Mouse (Mus musculus) midbrain, embryonic 11.5 days (tissue): Measurements from ENCODE around the gene Fcrlb. TPM values are rescaled to one million over a fixed set of nuclear protein-coding genes. Genes with fewer than 3 reads are reported as not detected.

ENCODE experiments used
- ATAC-seq: fragments of 200-750 bp; cut with Nextera tagmentation; 2 replicates; pipeline ENCODE4 v1.8.0; 2017; ENCODE audit warnings: moderate TSS enrichment, moderate library complexity; ENCODE audit not compliant: low FRiP score
- DNase-seq: peaks from one replicate; pipeline ENCODE4 v3.0.0; 2015; ENCODE audit warnings: low spot score; ENCODE audit errors: missing footprints
- H3K27ac ChIP-seq: fragments of 300-500 bp; sonication (generic); 2 replicates; pipeline ENCODE4 v1.5.1; 2014; ENCODE audit warnings: low read depth, low read length
- H3K27me3 ChIP-seq: fragments of 300-500 bp; sonication (generic); 2 replicates; pipeline ENCODE4 v1.6.1; 2014; ENCODE audit warnings: mild to moderate bottlenecking, low read length, moderate library complexity, mixed read lengths; ENCODE audit not compliant: control insufficient read depth, insufficient read depth
- H3K36me3 ChIP-seq: fragments of 300-500 bp; sonication (generic); 2 replicates; pipeline ENCODE4 v1.6.1; 2014; ENCODE audit warnings: mild to moderate bottlenecking, low read length, moderate library complexity, mixed read lengths; ENCODE audit not compliant: control insufficient read depth, insufficient read depth
- H3K4me1 ChIP-seq: fragments of 300-500 bp; sonication (generic); 2 replicates; pipeline ENCODE4 v1.6.1; 2014; ENCODE audit warnings: low read length; ENCODE audit not compliant: control insufficient read depth, insufficient read depth
- H3K4me2 ChIP-seq: fragments of 300-500 bp; sonication (generic); 2 replicates; pipeline ENCODE4 v1.6.1; 2014; ENCODE audit warnings: mild to moderate bottlenecking, moderate library complexity
- H3K4me3 ChIP-seq: fragments of 300-500 bp; sonication (generic); 2 replicates; pipeline ENCODE4 v1.5.1; 2014; ENCODE audit warnings: low read depth, low read length
- H3K9ac ChIP-seq: fragments of 300-500 bp; sonication (generic); 2 replicates; pipeline ENCODE4 v1.6.1; 2014; ENCODE audit warnings: low read length
- H3K9me3 ChIP-seq: fragments of 300-500 bp; sonication (generic); 2 replicates; pipeline ENCODE4 v1.6.1; 2016; ENCODE audit warnings: low read length; ENCODE audit not compliant: control insufficient read depth
- WGBS: fragments of 180-500 bp; shearing (Covaris S2); extraction: QIAGEN DNeasy Blood & Tissue Kit; methylation state at CpG from one replicate; pipeline ENCODE4 v1.1.7; 2014; 5-methylcytosine and 5-hydroxymethylcytosine counted together
- polyA plus RNA-seq: library from polyadenylated mRNA; unstranded; fragments of >200 nt; fragmentation: Nextera tagmentation; extraction: Ambion mirVana; gene quantifications from 2 replicates; pipeline ENCODE4 v1.2.1, GENCODE M21; 2014

The Fcrlb gene
- polyA plus RNA-seq, 1 experiment from 2014 or later: not detected

DNA sequence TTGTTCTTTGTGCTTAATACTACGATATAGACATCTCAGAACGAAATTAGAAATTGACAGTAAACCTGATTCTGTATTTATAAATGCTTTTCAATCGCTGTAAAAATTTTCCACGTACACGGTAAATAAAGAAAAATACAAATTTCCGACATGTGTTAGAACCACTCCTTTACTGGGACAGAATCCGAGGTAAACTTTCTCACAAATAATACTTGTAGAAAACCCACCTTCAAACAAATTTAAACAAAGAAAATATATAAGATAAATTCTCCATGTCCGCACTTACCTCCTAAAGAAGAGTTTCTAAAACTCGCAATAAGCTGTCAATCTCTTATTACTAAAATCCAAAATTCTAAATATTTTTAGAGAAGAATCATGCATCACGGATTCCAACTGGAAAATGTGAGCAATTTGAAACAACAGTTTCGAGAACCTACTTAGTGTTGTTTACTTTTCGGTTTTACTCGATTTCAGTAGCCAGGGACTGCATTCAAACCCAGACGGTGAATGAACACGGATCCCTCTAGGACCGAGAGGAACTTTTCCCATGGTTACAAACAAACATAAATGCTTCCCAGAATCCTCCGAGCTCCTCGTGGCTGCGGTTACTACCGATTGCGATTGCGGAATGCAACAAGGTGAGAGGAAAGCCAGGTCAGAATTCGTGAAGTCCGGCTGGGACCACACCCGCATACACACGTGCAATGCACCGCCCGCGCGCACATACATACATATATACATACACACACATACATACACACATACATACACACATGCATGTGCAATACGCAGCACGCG, 44.4 kb downstream of the Fcrlb start:
- Histone ChIP-seq H3K36me3 (no peaks in the 10 kb centered on the region), H3K4me1 (peaks cover 6% of the 10 kb centered on the region), H3K4me2 (peak overlapping the region; percentile 52), H3K4me3 (peak overlapping the region; percentile 77), H3K27me3 (no peaks in the 10 kb centered on the region), H3K9me3 (no peaks in the 10 kb centered on the region), H3K9ac (peak overlapping the region; percentile 46), H3K27ac (no peak overlapping the region)
- 2% methylated on average over 33 of the region's 33 CpGs for WGBS
- ATAC-seq (peak; percentile 87), DNase-seq (peak; percentile 98)

DNA sequence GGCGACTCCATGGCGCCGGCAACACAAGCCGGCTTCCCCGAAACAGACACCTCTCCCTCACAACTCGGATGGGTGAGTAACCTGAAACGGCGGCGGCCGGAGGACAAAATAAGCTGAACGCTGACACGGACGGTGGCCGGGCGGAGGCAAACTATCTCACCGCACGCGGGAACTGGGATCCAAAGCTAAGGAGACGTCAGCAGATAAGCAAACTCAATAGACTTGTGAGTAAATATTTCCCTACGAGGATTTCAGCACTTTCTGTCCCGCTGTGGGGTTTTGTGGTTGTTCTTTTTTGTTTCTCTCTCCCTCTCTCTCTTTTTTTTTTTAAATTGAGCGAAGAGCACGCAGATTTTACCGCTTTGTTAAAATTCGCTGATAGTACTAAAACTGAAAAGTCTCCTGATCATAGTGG, 45.0 kb downstream of the Fcrlb start, which contains the start of gene Atf6:
Gene Atf6, minus strand, starts transcription at position 81 of the 415 bp plus-strand sequence.
- H3K4me3 ChIP-seq: peak within 1 kb of the TSS; percentile 77
- H3K4me2 ChIP-seq: peak within 1 kb of the TSS; percentile 61
- H3K9me3 ChIP-seq: no peaks in the 10 kb centered on the region
- H3K4me1 ChIP-seq: peaks cover 6% of the 10 kb centered on the region
- ATAC-seq: peak; percentile 81
- H3K27me3 ChIP-seq: no peaks in the 10 kb centered on the region
- WGBS: under 1% methylated on average over 25 of the region's 25 CpGs
- no peaks in the 10 kb centered on the region for H3K36me3 ChIP-seq
- peak; percentile 100 for DNase-seq
- peak within 1 kb of the TSS; percentile 74 for H3K9ac ChIP-seq
- no peak within 1 kb of the TSS for H3K27ac ChIP-seq

GRCm38 (mm10) chr1:170866992-170867690, 45.6 kb downstream of the Fcrlb start:
- Histone ChIP-seq H3K9ac (peak overlapping the region; percentile 74), H3K36me3 (no peaks in the 10 kb centered on the region), H3K27me3 (no peaks in the 10 kb centered on the region), H3K9me3 (no peaks in the 10 kb centered on the region), H3K27ac (no peak overlapping the region), H3K4me2 (peak overlapping the region; percentile 61), H3K4me1 (peaks cover 6% of the 10 kb centered on the region), H3K4me3 (peak overlapping the region; percentile 77)
- ATAC-seq: peak; percentile 73
- 5% methylated on average over 30 of the region's 30 CpGs for WGBS
- no peak for DNase-seq

DNA sequence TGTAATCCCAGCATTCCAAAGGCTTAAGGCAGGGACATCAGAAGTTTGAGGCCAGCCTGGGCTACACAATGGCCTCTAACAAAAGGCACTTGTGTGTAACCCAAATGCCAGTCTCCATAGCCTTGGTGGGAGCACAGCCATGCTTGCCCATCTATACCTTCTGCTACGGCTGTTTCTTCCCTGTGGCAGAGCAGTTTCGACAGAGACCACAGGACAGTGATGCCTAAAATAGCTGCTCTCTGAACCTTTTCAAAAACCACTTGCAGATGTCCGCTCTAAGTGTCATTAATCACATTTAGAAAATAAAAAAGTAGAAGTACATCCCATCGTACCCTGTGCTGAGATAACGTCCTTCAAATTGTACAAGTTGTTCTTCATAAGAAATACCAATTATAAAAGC, 47.3 kb downstream of the Fcrlb start:
- H3K36me3 ChIP-seq: no peaks in the 10 kb centered on the region
- H3K4me2 ChIP-seq: no peak overlapping the region
- ATAC-seq: no peak
- no peaks in the 10 kb centered on the region for H3K9me3 ChIP-seq
- H3K4me3 ChIP-seq: no peak overlapping the region
- H3K27ac ChIP-seq: no peak overlapping the region
- H3K4me1 ChIP-seq: peaks cover 6% of the 10 kb centered on the region
- 87% methylated on average over 5 of the region's 5 CpGs for WGBS
- no peak overlapping the region for H3K9ac ChIP-seq
- no peak for DNase-seq
- H3K27me3 ChIP-seq: no peaks in the 10 kb centered on the region

GRCm38 (mm10) chr1:170864754-170865153, 48.0 kb downstream of the Fcrlb start:
- DNase-seq (no peak), ATAC-seq (no peak)
- H3K27me3 ChIP-seq: no peaks in the 10 kb centered on the region
- no peaks in the 10 kb centered on the region for H3K9me3 ChIP-seq
- H3K36me3 ChIP-seq: no peaks in the 10 kb centered on the region
- WGBS: 88% methylated on average over 3 of the region's 3 CpGs
- no peak overlapping the region for H3K27ac ChIP-seq
- no peak overlapping the region for H3K4me3 ChIP-seq
- H3K9ac ChIP-seq: no peak overlapping the region
- H3K4me1 ChIP-seq: peaks cover 6% of the 10 kb centered on the region
- H3K4me2 ChIP-seq: no peak overlapping the region

- Histone ChIP-seq H3K9me3 (no peaks in the 10 kb centered on the region), H3K4me1 (peaks cover 6% of the 10 kb centered on the region), H3K9ac (no peak overlapping the region), H3K36me3 (no peaks in the 10 kb centered on the region), H3K27ac (no peak overlapping the region), H3K4me3 (no peak overlapping the region), H3K27me3 (no peaks in the 10 kb centered on the region), H3K4me2 (no peak overlapping the region)
- no peak for DNase-seq
- no peak for ATAC-seq
Observed at GRCm38 (mm10) chr1:170864234-170864633, 48.5 kb downstream of the Fcrlb start.

DNA sequence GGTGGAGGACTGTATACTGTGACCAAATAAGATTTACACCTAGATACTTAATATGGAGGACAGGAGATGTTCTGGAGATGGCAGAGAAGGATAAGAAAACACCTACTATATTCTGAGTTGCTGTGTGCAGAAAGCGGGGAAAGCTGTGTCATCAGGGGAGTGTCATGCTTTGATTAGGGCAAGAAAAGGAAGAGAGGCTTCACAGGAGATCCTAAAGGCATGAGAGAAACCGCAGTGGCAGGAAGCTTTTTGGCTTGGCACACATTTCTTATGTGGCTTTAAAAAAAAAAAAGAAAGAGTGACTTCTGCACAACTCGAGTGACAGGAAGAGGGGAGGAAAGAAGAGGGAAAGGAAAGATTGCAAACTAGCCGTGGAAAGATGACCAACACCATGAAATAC, 49.7 kb downstream of the Fcrlb start:
- no peak overlapping the region for H3K9ac ChIP-seq
- no peak for DNase-seq
- H3K27me3 ChIP-seq: no peaks in the 10 kb centered on the region
- H3K4me2 ChIP-seq: no peak overlapping the region
- peaks cover 6% of the 10 kb centered on the region for H3K4me1 ChIP-seq
- no peak for ATAC-seq
- H3K36me3 ChIP-seq: no peaks in the 10 kb centered on the region
- no peak overlapping the region for H3K27ac ChIP-seq
- no peak overlapping the region for H3K4me3 ChIP-seq
- 72% methylated on average over 4 of the region's 4 CpGs for WGBS
- H3K9me3 ChIP-seq: no peaks in the 10 kb centered on the region

- H3K4me2 ChIP-seq: no peak overlapping the region
- peaks cover 6% of the 10 kb centered on the region for H3K4me1 ChIP-seq
- no peak for ATAC-seq
- H3K9me3 ChIP-seq: no peaks in the 10 kb centered on the region
- H3K4me3 ChIP-seq: no peak overlapping the region
- no peak for DNase-seq
- H3K9ac ChIP-seq: no peak overlapping the region
- H3K36me3 ChIP-seq: no peaks in the 10 kb centered on the region
- WGBS: 85% methylated on average over 3 of the region's 3 CpGs
- no peaks in the 10 kb centered on the region for H3K27me3 ChIP-seq
- H3K27ac ChIP-seq: no peak overlapping the region
Observed at GRCm38 (mm10) chr1:170862435-170862717, 50.4 kb downstream of the Fcrlb start.

DNA sequence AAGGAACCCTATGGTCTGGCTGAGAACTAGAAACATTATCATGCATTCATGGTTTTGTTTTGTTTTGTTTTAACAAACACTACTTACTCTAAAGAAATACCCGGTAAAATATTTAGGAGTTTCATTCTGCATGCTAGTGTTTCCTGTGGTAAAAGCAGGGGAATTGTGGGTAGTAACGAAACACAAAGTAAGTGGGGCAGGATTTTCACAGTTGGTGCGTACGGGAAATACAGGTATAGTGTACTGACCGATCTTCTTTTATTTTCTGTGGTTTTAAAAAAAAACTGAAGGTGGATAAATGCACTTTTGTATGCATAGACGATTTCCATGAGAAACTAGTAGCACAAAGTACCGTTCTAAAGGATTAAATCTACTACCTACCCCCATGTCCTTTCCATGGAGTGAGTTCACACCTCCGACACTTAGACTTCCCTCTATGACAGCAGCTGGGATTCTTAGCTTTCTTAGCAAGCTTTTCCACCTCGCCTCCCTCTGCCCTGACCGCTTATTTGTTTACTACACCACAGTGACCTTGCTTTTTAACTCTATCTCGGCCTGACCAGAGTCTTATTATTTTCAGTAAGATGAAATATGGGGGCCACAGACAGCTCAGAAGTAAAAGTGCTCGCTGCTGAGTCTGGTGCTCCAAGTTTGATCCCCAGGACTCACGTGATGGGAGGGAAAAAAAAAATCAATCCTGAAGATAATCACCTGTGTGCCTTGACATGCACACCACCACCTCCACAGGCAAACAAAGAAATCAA, 50.9 kb downstream of the Fcrlb start:
- Histone ChIP-seq H3K4me3 (no peak overlapping the region), H3K4me1 (peaks cover 3% of the 10 kb centered on the region), H3K27me3 (no peaks in the 10 kb centered on the region), H3K4me2 (no peak overlapping the region), H3K27ac (no peak overlapping the region), H3K9ac (no peak overlapping the region), H3K9me3 (no peaks in the 10 kb centered on the region), H3K36me3 (no peaks in the 10 kb centered on the region)
- ATAC-seq (no peak), DNase-seq (no peak)
- 83% methylated on average over 13 of the region's 13 CpGs for WGBS
